Mouse (Mus musculus) induced T-regulatory cell, adult 2 months (primary cell): Measurements from ENCODE around the gene H2afz.
"Not testable (repeated sequence)": the region's sequence is repeated elsewhere in the genome, so short reads cannot be mapped to it uniquely, and the experiment has no call there.

Experiments used
- DNase-seq: peaks from one replicate; pipeline ENCODE4 v3.0.0-alpha.2; 2012; ENCODE audit warnings: low read depth

Gene H2afz

GRCm38 (mm10) chr3:137864124-137864987 is at the start of gene H2afz:
Gene H2afz (plus strand): TSS chr3:137864487.
- peak; percentile 98 for DNase-seq

GRCm38 (mm10) chr3:137818713-137819112 is 45.6 kb upstream of the H2afz start:
- DNase-seq = peak; percentile 59

GRCm38 (mm10) chr3:137820688-137821467 is 43.4 kb upstream of the H2afz start:
- DNase-seq = peak; percentile 51

GRCm38 (mm10) chr3:137823317-137823716 is 41.0 kb upstream of the H2afz start:
- DNase-seq = no peak

GRCm38 (mm10) chr3:137827678-137828077 is 36.6 kb upstream of the H2afz start:
- no peak for DNase-seq

- no peak for DNase-seq
Observed at GRCm38 (mm10) chr3:137831156-137831555, 33.1 kb upstream of the H2afz start.

- DNase-seq = peak; percentile 66
Observed at GRCm38 (mm10) chr3:137833128-137833527, 31.2 kb upstream of the H2afz start.

GRCm38 (mm10) chr3:137833698-137834097 is 30.6 kb upstream of the H2afz start:
- peak; percentile 49 for DNase-seq

GRCm38 (mm10) chr3:137836543-137836942 is 27.7 kb upstream of the H2afz start:
- no peak for DNase-seq

- peak; percentile 47 for DNase-seq
Observed at GRCm38 (mm10) chr3:137838160-137838559, 26.1 kb upstream of the H2afz start.

- DNase-seq = no peak
Observed at GRCm38 (mm10) chr3:137842944-137843343, 21.3 kb upstream of the H2afz start.

- DNase-seq = no peak
Observed at GRCm38 (mm10) chr3:137844263-137844662, 20.0 kb upstream of the H2afz start.

GRCm38 (mm10) chr3:137846552-137846951 is 17.7 kb upstream of the H2afz start:
- DNase-seq = peak; percentile 41

GRCm38 (mm10) chr3:137848354-137848753 is 15.9 kb upstream of the H2afz start:
- no peak for DNase-seq

- no peak for DNase-seq
Observed at GRCm38 (mm10) chr3:137849697-137850096, 14.6 kb upstream of the H2afz start.

GRCm38 (mm10) chr3:137851196-137851595 is 13.1 kb upstream of the H2afz start:
- no peak for DNase-seq

- DNase-seq = not testable (repeated sequence)
Observed at GRCm38 (mm10) chr3:137853011-137853410, 11.3 kb upstream of the H2afz start.

GRCm38 (mm10) chr3:137855328-137855727 is 9.0 kb upstream of the H2afz start:
- no peak for DNase-seq

- DNase-seq = no peak
Observed at GRCm38 (mm10) chr3:137856061-137856460, 8.2 kb upstream of the H2afz start.

- DNase-seq = peak; percentile 48
Observed at GRCm38 (mm10) chr3:137860394-137861170, 3.7 kb upstream of the H2afz start.

- no peak for DNase-seq
Observed at GRCm38 (mm10) chr3:137861436-137861835, 2.9 kb upstream of the H2afz start.

GRCm38 (mm10) chr3:137862600-137862999 is 1.7 kb upstream of the H2afz start:
- DNase-seq = no peak
